9 mouse cellular contexts compared by ENCODE assay signal in the genomic region with DNA sequence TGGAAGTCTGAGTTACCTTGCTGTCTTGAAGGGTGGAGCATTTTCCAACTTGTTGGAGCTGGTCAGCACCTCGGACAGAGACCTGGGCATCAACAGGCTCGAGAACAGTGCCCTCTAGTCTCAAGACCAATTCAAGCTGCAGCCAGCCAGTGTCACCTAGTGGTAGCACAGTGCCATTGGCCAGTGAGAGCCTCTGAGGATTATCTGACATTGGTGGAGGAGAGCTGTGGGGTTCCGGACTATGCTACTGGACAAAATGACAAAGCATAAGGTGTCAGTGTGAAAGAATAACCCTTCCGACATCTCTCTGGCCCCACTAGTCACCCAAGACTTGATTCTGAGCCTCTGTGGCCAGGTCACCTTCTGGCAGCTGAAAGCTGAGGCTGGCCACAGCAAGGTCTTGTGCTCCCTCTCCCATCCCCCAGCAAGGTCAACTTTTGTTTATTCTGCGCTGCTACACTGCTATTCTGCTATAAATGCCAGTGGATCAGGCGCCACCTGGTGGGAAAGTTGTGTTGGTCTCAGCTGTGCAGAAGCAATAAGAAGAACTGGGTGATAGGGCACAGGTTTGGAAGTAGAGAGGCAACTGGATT.
DNase-seq lines count a peak whose midpoint lies in the region; ATAC-seq and TF ChIP-seq lines count a peak whose summit lies in the region.
"Had no signal": no experiment of that assay in that cellular context is flagged by ENCODE, and none has a peak within 500 bp of the region (broad histone marks: within the 10 kb centered on the region; RNA-seq: fewer than 3 reads in every experiment).

No protein-coding gene starts in this region.

- H3K27me3 ChIP-seq in hindbrain, postnatal 0 days (ENCODE audit: insufficient read depth, low read length): no peaks in the 10 kb centered on the region
- no peaks in the 10 kb centered on the region; the same call in 1 of the 2 replicates for H3K27me3 ChIP-seq in midbrain, embryonic 10.5 days (ENCODE audit: low read depth, poor library complexity, severe bottlenecking)
- H3K27me3 ChIP-seq: limb, embryonic 15.5 days had no signal

- H3K4me1 ChIP-seq in hindbrain, postnatal 0 days (ENCODE audit: insufficient read depth, low read length): no peaks in the 10 kb centered on the region
- peaks cover 7% of the 10 kb centered on the region for H3K4me1 ChIP-seq in midbrain, embryonic 10.5 days
- H3K4me1 ChIP-seq: limb, embryonic 15.5 days had no signal

- no peaks in the 10 kb centered on the region for H3K9me3 ChIP-seq in hindbrain, postnatal 0 days (ENCODE audit: low read length)
- no peaks in the 10 kb centered on the region for H3K9me3 ChIP-seq in midbrain, embryonic 10.5 days (replicated peaks)
- H3K9me3 ChIP-seq: limb, embryonic 15.5 days had no signal

- H3K36me3 ChIP-seq in hindbrain, postnatal 0 days (ENCODE audit: insufficient read depth, low read length): no peaks in the 10 kb centered on the region
- no peaks in the 10 kb centered on the region for H3K36me3 ChIP-seq in midbrain, embryonic 10.5 days
- H3K36me3 ChIP-seq: limb, embryonic 15.5 days had no signal

- WGBS in hindbrain, postnatal 0 days: 15% methylated on average over 6 of the region's 6 CpGs
- 19% methylated on average over 6 of the region's 6 CpGs for WGBS in midbrain, embryonic 10.5 days

- peak; percentile 90 for TF ChIP-seq CTCF in hindbrain, postnatal 0 days (IDR thresholded peaks at IDR 0.05; ENCODE audit: low read depth)
- TF ChIP-seq CTCF in left cerebral cortex, adult 2 months (IDR thresholded peaks at IDR 0.05): peak; percentile 55

- intact Hi-C loops in left cerebral cortex, adult 2 months (cut with DNase I): loop anchor here (2.0 to 10.0 kb wide), 4 partner anchors 301 to 731 kb away; a partner anchor contains a TSS

- H3K27ac ChIP-seq in hindbrain, postnatal 0 days: no peak overlapping the region
- H3K27ac ChIP-seq in left cerebral cortex, adult 2 months: no peak overlapping the region
- H3K27ac ChIP-seq in midbrain, embryonic 10.5 days (replicated peaks): no peak overlapping the region
- H3K27ac ChIP-seq: limb, embryonic 15.5 days had no signal

- no peak overlapping the region for H3K4me2 ChIP-seq in hindbrain, postnatal 0 days (ENCODE audit: low read depth, low read length)
- H3K4me2 ChIP-seq: limb, embryonic 15.5 days had no signal

- ATAC-seq in hindbrain, postnatal 0 days: peak; percentile 85

- peak; percentile 5 to 41 for DNase-seq in adrenal gland, adult 18-20 months (ENCODE audit: low spot score in 2 of 2)
- peak; percentile 63 to 66 for DNase-seq in cerebellum, postnatal 36 days
- peak; percentile 11 for DNase-seq in gastrocnemius, adult 18-20 months (ENCODE audit: low spot score)
- DNase-seq in hindbrain, postnatal 0 days (ENCODE audit: low spot score): peak; percentile 87
- DNase-seq in left cerebral cortex, adult 2 months (ENCODE audit: extremely low spot score in 1 of 2, low spot score in 2 of 2): peak; percentile 47 to 53
- DNase-seq in midbrain, embryonic 10.5 days (ENCODE audit: low spot score): peak; percentile 78
- peak; percentile 14 for DNase-seq in skeletal muscle tissue, adult 2 months (ENCODE audit: low read depth, low spot score)
- DNase-seq in spleen, postnatal 4 days (ENCODE audit: low spot score in 2 of 2): no peak

- no peak overlapping the region for H3K4me3 ChIP-seq in hindbrain, postnatal 0 days (ENCODE audit: low read length)
- no peak overlapping the region for H3K4me3 ChIP-seq in left cerebral cortex, adult 2 months
- no peak overlapping the region for H3K4me3 ChIP-seq in midbrain, embryonic 10.5 days
- H3K4me3 ChIP-seq: limb, embryonic 15.5 days had no signal

- no peak overlapping the region for H3K9ac ChIP-seq in hindbrain, postnatal 0 days (replicated peaks; ENCODE audit: low read length)
- H3K9ac ChIP-seq: limb, embryonic 15.5 days had no signal

Comparison
In these comparisons a context has a peak if more than half of its experiments do, and no peak if none do; other contexts are left out.
1. DNase-seq: peak in adrenal gland, adult 18-20 months (2 of 2), cerebellum, postnatal 36 days (2 of 2), gastrocnemius, adult 18-20 months (single experiment), hindbrain, postnatal 0 days (single experiment), left cerebral cortex, adult 2 months (2 of 2), midbrain, embryonic 10.5 days (single experiment) and skeletal muscle tissue, adult 2 months (single experiment); none in spleen, postnatal 4 days (0 of 2).